Mouse (Mus musculus) ES-Bruce4 (cell line): ENCODE results near the gene Cd79b.

ENCODE experiments used
- EP300 ChIP-seq: IDR thresholded peaks from 2 replicates; pipeline ENCODE4 v1.6.1; 2011; ENCODE audit warnings: low read depth, low read length; ENCODE audit not compliant: insufficient read depth
- POLR2A ChIP-seq: IDR thresholded peaks from one replicate; pipeline ENCODE4 v1.8.1; 2011; ENCODE audit warnings: low read length; ENCODE audit not compliant: insufficient read depth

DNA sequence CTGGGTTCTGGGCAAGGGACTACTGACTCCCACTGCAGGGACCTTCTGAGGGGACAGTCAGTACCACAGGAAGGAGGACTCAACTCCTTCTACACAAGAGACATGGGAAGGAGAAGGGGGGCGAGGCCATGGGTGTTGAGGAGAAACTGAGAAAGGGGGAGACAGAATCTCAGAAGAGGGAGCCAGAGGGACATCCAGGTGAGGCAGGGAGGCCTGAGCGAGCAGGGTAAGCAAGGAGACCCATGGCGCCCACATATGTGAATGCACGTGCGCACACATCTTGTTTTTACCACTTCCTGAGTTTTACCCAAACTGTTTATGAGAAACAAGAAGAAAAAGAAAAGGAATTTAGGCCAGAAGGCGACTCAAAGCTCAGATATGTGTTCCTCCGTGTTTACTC, 3.2 kb upstream of the Cd79b start:
- TF ChIP-seq POLR2A (no peak), EP300 (no peak)
